Mouse (Mus musculus): ENCODE results near the gene Ppp1r9a.

GRCm38 (mm10) chr6:4902674-4903324 is at the start of gene Ppp1r9a:
- TF ChIP-seq CTCF (IDR thresholded peaks at IDR 0.05; ENCODE audit: control insufficient read depth, insufficient read depth, low read length) = no peak
- TF ChIP-seq POLR2A (IDR thresholded peaks at IDR 0.05; ENCODE audit: borderline replicate concordance, control insufficient read depth, low read depth, low read length) = no peak
